Mouse (Mus musculus) mouse trophoblast stem cell (cell line): ENCODE measurements at regions not wholly inside any gene's neighbourhood (a gene's known extent, or its start where the extent isn't known, plus 50 kb on each side); places are given as distances from the start of the nearest gene placed in this dataset.

ENCODE experiments used
- in situ Hi-C, 2 experiments: fragments of 300-500 bp; cut with MseI, MboI; formaldehyde crosslinking; loops; 2 replicates in 1 of 2; 3 replicates in 1 of 2; pipeline ENCODE4 v1.15.1; 2025

GRCm38 (mm10) chr14:9492228-9492627 is 826.2 kb upstream of the 4930452B06Rik start:
- in situ Hi-C loops, result no loop called here

- in situ Hi-C loops, result no loop called here
These were observed 822.5 kb upstream of the 4930452B06Rik start for GRCm38 (mm10) chr14:9488585-9488984.

- in situ Hi-C loops, result no loop called here
These were observed 812.9 kb upstream of the 4930452B06Rik start for GRCm38 (mm10) chr14:9478981-9479380.

GRCm38 (mm10) chr14:9475169-9475568 is 809.1 kb upstream of the 4930452B06Rik start:
- in situ Hi-C loops, result no loop called here

GRCm38 (mm10) chr14:9469686-9470085 is 803.6 kb upstream of the 4930452B06Rik start:
- in situ Hi-C loops, result no loop called here

DNA sequence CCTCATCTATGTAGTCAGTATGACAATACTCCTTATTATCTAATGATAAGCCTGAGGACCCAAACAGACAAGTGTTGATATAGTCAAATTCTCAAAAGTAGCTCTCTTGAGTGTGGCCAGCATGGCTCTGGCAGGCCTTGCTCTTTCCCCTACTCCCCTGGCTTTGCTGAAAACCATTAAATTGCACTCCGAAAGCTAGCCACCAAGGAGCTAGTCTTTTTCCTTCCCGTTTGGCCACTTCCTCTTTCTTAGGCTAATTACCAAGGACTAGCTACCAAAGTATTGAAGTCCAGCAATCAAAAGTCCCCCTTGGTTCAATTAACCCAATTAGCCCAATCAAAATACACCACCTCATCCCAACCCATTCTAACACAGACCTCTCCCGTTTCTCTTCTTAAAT is 802.6 kb upstream of the 4930452B06Rik start:
- in situ Hi-C loops, result no loop called here

- in situ Hi-C loops, result no loop called here
These were observed 801.8 kb upstream of the 4930452B06Rik start for GRCm38 (mm10) chr14:9467690-9468458.

DNA sequence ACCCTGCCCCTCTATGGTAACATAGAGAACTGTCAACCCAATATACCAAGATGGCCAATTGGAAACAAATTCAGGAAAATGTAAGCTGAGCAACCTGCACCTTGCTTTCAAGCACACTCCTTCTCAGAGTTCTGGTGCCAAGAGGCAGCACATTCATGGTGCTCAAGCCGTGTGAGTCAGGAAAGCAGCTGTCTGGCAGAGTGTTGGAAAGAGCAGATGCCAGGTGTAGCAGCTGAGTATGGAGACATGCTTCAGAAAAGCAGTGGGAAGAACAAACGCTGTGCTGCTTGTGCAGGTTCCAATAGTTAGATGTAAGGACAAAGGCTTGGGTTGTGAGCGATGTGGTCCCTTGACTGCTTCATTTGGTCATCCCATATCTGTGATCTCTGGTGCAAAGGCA is 794.0 kb upstream of the 4930452B06Rik start:
- in situ Hi-C loops, result no loop called here

DNA sequence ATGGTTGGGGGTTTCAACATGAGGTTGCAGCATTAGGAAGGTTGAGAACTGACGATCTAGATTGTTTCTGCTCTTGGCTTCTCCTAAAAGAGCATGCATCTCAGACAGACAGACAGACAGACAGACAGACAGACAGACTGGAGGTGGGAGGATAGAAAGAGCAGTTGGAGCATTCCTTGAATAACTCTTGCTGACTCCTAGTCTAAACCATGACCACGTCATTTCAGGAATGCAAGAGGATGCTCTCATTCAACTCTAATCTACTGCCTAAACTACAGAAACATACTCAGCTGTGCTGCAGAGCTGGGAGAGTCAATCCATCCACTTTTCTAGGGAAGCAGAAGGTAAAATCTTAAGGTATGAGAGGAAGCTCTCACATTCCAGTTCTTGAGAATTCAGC is 792.8 kb upstream of the 4930452B06Rik start:
- in situ Hi-C loops, result no loop called here

DNA sequence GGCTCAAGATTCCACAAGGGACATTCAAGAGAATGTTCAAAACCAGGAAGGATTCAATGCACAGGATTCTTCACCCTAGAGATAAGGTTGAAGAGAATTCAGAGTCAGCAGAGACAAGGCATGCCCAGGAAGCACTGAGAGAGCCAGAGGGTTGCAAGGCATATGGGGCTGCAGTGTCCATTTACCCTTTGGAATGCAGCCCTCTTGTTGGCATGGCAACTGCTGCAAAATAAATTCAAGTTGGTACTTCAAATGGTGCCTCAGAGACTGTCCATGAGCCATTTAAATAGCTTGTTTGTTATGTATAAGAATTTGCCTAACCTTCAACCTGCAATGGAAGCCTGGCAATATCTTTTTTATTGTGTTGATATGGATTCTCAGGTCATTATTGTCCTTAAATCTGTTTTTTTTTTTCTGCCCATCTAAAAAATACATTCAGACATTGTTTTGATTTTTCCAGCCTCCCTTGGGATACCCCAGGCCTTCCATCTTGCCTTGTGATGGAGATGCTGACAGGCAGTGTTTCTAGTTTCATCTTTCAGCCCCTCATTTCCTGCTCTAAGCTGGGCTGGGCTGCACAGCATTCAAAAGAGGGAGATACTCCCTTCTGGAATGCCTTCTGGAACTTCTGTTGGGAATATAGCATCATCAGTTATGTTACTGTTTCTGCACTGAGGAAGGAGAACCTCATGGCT is 791.9 kb upstream of the 4930452B06Rik start:
- in situ Hi-C loops, result no loop called here

DNA sequence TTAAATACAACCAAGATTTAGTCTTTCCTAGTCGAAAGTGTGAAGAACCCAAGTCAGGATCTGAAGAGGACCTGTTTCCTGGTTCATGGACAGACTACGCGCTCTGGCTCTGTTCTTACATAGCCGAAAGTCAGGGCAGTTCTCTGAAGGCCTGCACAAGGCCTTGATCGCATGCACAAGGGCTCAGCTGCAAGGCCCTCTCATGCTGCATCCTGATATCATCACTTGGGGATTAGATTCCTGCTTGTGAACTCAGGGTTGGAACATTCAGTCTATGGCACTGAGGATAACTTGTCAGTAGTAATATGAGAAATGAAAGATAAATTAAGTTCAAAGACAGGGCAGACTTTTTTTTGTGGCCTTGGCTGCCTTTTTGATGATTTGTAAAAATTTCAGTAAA is 789.9 kb upstream of the 4930452B06Rik start:
- in situ Hi-C loops, result no loop called here

- in situ Hi-C loops, result no loop called here
These were observed 783.9 kb upstream of the 4930452B06Rik start for GRCm38 (mm10) chr14:9449942-9450341.

DNA sequence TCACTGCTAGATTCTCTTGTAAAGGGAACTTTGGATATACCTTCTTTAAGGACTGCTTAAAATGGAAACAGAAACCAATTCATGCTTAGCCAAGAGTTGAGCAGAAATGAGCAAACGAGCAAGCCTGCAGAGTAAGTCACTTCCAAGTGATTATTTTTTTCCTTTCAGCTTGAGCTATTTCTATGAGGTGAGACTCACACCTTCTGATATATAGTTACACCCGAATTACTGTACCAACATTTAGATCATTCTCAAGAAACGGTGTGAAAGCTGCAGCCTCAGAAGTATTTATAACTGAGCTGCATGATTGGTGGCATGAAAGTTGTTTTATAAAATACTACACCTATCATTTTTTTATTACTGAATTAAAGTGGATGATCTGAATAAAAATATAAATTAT is 771.9 kb upstream of the 4930452B06Rik start:
- in situ Hi-C loops, result no loop called here

DNA sequence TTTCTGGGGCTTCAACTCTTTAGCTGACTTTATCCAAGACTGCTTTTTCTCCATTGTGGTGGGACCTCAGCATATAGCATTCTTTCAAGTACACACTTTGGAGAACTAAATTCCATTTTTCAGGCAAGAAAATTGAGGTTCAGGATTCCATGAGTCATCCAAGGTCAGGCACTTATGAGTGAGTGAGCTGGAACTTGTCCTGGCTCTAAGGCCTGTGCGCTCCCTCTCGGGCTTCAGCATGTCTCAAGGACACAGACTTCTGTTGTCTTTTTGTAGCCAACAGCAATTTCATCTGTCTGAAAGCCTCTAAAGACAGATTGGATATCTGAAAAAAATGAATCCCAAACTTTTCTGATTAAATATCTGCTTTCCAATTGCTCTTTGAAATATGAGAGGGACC is 769.1 kb upstream of the 4930452B06Rik start:
- in situ Hi-C loops, result no loop called here

- in situ Hi-C loops, result no loop called here
These were observed 767.1 kb upstream of the 4930452B06Rik start for GRCm38 (mm10) chr14:9433081-9433590.

DNA sequence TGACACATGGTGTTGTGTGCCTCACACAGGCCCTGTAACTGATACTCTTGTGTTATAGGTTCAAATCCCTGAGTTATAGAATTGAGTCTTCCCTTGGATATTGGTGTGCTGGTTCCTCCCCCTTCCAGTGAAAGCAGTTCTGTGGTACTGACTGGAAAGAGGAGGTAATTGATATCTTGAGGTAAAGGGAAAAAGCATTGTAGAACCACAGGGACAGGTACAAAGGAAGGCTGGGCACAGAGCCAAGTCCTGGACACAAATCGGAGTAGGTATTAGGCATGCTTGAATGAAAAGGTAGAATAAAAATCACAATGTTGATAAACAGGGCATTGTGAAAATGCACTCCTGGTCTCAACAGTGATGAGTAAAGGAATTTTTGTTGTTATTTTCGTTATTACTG is 765.8 kb upstream of the 4930452B06Rik start:
- in situ Hi-C loops, result no loop called here

DNA sequence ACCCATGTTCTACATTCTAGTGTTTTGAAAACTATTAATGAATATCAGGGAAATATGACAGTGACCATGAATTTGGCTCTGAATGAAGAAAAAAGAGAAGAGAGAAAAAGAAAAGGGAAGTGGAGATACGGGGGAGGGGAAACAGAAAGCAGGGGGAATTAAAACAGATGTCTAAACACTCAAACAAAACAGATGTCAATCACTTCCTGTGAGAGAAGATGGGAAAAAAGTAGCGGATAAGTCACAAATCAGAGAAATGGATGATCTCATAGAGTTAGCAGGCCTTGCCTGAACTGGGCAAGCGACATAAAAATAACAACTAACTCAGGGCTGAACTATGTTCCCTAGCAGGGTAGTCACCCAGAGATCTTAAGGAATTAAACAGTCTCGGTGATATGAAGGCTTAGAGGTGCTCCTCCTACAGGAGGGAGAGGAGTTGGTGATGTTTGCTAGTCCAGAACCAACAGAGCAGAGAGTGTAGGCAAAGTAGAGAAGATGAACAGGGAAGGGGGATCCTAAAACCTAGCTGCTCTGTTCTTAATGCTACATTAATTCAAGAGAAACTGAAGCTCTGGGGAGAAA is 745.9 kb upstream of the 4930452B06Rik start:
- in situ Hi-C loops, result no loop called here

GRCm38 (mm10) chr14:9403688-9404087 is 737.6 kb upstream of the 4930452B06Rik start:
- in situ Hi-C loops, result no loop called here

- in situ Hi-C loops, result no loop called here
These were observed 734.8 kb upstream of the 4930452B06Rik start for GRCm38 (mm10) chr14:9400861-9401260.

GRCm38 (mm10) chr14:9393271-9393771 is 727.3 kb upstream of the 4930452B06Rik start:
- in situ Hi-C loops, result loop anchor here in 1 of 2 experiments (5.0 kb wide), 1 partner anchor 49 kb away; no protein-coding TSS in a partner anchor

DNA sequence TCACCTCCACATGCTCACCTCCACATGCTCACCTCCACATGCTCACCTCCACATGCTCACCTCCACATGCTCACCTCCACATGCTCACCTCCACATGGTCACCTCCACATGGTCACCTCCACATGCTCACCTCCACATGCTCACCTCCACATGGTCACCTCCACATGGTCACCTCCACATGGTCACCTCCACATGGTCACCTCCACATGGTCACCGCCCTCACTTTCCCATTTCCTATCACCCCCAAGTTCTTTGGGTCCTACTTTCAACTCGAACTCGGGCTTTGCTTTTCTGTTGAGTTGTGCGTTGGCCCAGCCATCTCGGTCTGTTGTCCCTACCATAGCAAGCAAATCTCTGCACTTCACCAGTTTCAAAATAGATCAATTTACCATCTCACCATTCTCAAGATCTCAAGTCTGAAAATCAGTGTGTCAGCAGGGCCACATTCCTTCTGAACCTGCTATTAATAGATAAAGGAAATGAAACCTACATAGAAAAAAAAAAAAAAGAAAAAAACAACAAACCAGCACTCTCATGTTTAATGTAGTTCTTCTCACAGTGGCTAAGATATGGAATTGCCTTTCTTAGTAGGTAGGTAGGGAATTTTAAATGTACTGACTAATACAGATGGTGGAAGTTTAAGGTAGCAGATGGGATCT is 724.0 kb upstream of the 4930452B06Rik start:
- in situ Hi-C loops, result loop anchor here in 1 of 2 experiments (5.0 kb wide), 1 partner anchor 52 kb away; no protein-coding TSS in a partner anchor

DNA sequence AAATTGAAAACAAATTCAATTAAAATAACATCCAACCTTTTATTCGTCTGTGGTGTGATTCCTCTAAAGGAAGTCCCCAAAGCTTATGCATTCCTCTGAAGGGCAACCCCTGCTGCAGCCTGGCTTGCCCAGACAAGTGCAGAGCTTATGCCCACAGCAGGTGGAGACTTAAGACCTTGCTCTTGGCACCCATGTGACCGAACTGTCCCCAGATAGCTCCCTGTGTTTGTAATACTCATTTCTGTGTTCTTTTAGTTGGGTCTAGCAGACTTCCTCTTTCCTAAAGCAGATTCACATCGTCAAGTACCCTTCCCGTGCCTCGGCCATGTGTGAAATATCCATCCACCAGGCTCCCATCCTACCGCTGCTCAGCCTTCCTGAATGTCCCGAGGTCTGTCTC is 723.1 kb upstream of the 4930452B06Rik start:
- in situ Hi-C loops, result no loop called here
